Mouse (Mus musculus) midbrain, postnatal 0 days (tissue): ENCODE measurements at regions not wholly inside any gene's neighbourhood (a gene's known extent, or its start where the extent isn't known, plus 50 kb on each side); places are given as distances from the start of the nearest gene placed in this dataset.

Source experiments
- ATAC-seq: fragments of 200-750 bp; cut with Nextera tagmentation; 2 replicates; pipeline ENCODE4 v1.8.0; 2017; ENCODE audit warnings: moderate number of reproducible peaks, mild to moderate bottlenecking, moderate TSS enrichment, moderate library complexity; ENCODE audit not compliant: low FRiP score
- DNase-seq: peaks from one replicate; pipeline ENCODE4 v3.0.0-alpha.2; 2015; ENCODE audit warnings: low spot score
- H3K27ac ChIP-seq: fragments of 300-500 bp; sonication (generic); 2 replicates; pipeline ENCODE4 v1.5.1; 2014; ENCODE audit warnings: low read depth, mild to moderate bottlenecking, low read length, mixed read lengths
- H3K27me3 ChIP-seq: fragments of 300-500 bp; sonication (generic); 2 replicates; pipeline ENCODE4 v1.6.1; 2014; ENCODE audit warnings: low read length, control low read depth, mixed read lengths; ENCODE audit not compliant: insufficient read depth
- H3K36me3 ChIP-seq: fragments of 300-500 bp; sonication (generic); 2 replicates; pipeline ENCODE4 v1.6.1; 2014; ENCODE audit warnings: low read length, control low read depth, mixed read lengths; ENCODE audit not compliant: insufficient read depth
- H3K4me1 ChIP-seq: fragments of 300-500 bp; sonication (generic); 2 replicates; pipeline ENCODE4 v1.6.1; 2014; ENCODE audit warnings: mild to moderate bottlenecking, control low read depth, antibody characterized with exemption, low read length, mixed read lengths; ENCODE audit not compliant: insufficient read depth
- H3K4me2 ChIP-seq: fragments of 300-500 bp; sonication (generic); 2 replicates; pipeline ENCODE4 v1.6.1; 2014; ENCODE audit warnings: low read depth, mild to moderate bottlenecking, low read length, mixed read lengths; ENCODE audit not compliant: poor library complexity, severe bottlenecking
- H3K4me3 ChIP-seq: fragments of 300-500 bp; sonication (generic); 2 replicates; pipeline ENCODE4 v1.5.1; 2014; ENCODE audit warnings: low read depth, mild to moderate bottlenecking, low read length, moderate library complexity
- H3K9ac ChIP-seq: fragments of 300-500 bp; sonication (generic); replicated peaks from 2 replicates; pipeline ENCODE4 v1.6.1; 2014; ENCODE audit warnings: mild to moderate bottlenecking, low read length, moderate library complexity, mixed read lengths; ENCODE audit not compliant: poor library complexity, severe bottlenecking
- H3K9me3 ChIP-seq: fragments of 300-500 bp; sonication (generic); 2 replicates; pipeline ENCODE4 v1.6.1; 2016; ENCODE audit warnings: low read length, control low read depth
- CTCF ChIP-seq: IDR thresholded peaks from 2 replicates; pipeline ENCODE4 v1.5.1; 2016; ENCODE audit warnings: antibody characterized with exemption, mild to moderate bottlenecking
- WGBS: fragments of 180-500 bp; shearing (Covaris S2); extraction: QIAGEN DNeasy Blood & Tissue Kit; methylation state at CpG from one replicate; pipeline ENCODE4 v1.1.7; 2014; 5-methylcytosine and 5-hydroxymethylcytosine counted together

DNA sequence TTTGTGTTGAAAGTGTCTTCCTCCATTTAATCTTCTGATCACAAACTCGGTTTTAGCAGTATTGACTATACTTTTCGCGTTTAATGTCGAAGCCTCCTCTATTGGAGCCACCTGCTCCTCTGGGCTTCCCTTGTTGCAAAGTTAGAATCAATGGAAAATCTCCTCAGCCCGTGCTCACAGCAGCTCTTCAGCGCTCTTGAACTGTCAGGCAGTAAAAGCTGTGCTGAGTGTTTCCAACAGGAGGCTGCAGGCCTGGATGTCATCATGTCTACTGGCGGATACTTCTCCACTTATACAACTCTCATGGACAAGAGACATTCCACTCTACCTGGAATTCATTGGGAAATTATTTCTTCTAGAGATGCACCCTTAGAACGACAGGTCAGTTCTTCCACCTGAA is 380.4 kb upstream of the Crim1 start:
- H3K9ac ChIP-seq, result no peak overlapping the region
- no peaks in the 10 kb centered on the region for H3K4me1 ChIP-seq
- ATAC-seq (no peak), DNase-seq (no peak)
- no peaks in the 10 kb centered on the region for H3K27me3 ChIP-seq
- no peak overlapping the region for H3K4me2 ChIP-seq
- H3K36me3 ChIP-seq, result no peaks in the 10 kb centered on the region
- 66% methylated on average over 8 of the region's 8 CpGs for WGBS
- no peaks in the 10 kb centered on the region for H3K9me3 ChIP-seq
- H3K4me3 ChIP-seq, result no peak overlapping the region
- H3K27ac ChIP-seq, result no peak overlapping the region
- TF ChIP-seq CTCF, result no peak

GRCm38 (mm10) chr17:77843949-77844348 is 356.1 kb upstream of the Crim1 start:
- Histone ChIP-seq H3K36me3 (no peaks in the 10 kb centered on the region), H3K4me1 (no peaks in the 10 kb centered on the region), H3K27ac (no peak overlapping the region), H3K4me2 (no peak overlapping the region), H3K9ac (no peak overlapping the region), H3K4me3 (no peak overlapping the region), H3K27me3 (no peaks in the 10 kb centered on the region), H3K9me3 (no peaks in the 10 kb centered on the region)
- TF ChIP-seq CTCF, result no peak
- no peak for DNase-seq
- WGBS, result 71% methylated on average over 3 of the region's 3 CpGs
- ATAC-seq, result no peak

GRCm38 (mm10) chr17:77874497-77874896 is 325.6 kb upstream of the Crim1 start:
- Histone ChIP-seq H3K27ac (no peak overlapping the region), H3K4me2 (no peak overlapping the region), H3K27me3 (no peaks in the 10 kb centered on the region), H3K9ac (no peak overlapping the region), H3K4me3 (no peak overlapping the region), H3K4me1 (no peaks in the 10 kb centered on the region), H3K36me3 (no peaks in the 10 kb centered on the region), H3K9me3 (no peaks in the 10 kb centered on the region)
- no peak for TF ChIP-seq CTCF
- ATAC-seq, result no peak
- 88% methylated on average over 3 of the region's 3 CpGs for WGBS
- no peak for DNase-seq

DNA sequence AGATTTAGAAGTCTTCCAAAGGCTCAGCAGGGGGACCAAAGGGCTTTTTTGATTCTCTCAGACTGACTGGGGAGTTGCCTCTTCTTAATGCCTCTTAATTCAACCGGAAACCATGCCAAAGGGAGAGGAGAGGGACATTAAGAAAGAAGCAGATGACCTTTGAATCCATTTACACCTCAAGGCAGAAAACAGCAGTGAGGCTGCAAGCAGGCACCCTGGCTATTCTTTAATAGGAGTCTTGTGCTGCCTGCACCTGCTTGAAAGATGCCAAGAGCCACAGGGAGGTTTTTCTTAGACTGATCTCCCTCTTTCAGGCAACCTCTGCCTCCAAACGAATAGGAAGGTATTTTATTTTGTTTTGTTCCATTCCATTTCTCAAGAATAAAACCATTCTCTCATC is 323.0 kb upstream of the Crim1 start:
- Histone ChIP-seq H3K4me3 (no peak overlapping the region), H3K4me2 (no peak overlapping the region), H3K9me3 (no peaks in the 10 kb centered on the region), H3K36me3 (no peaks in the 10 kb centered on the region), H3K4me1 (no peaks in the 10 kb centered on the region), H3K9ac (no peak overlapping the region), H3K27me3 (no peaks in the 10 kb centered on the region), H3K27ac (no peak overlapping the region)
- no peak for ATAC-seq
- TF ChIP-seq CTCF, result no peak
- 11% methylated on average over 2 of the region's 2 CpGs for WGBS
- DNase-seq, result no peak

- no peak overlapping the region for H3K27ac ChIP-seq
- no peaks in the 10 kb centered on the region for H3K36me3 ChIP-seq
- TF ChIP-seq CTCF, result no peak
- H3K9me3 ChIP-seq, result no peaks in the 10 kb centered on the region
- H3K27me3 ChIP-seq, result no peaks in the 10 kb centered on the region
- DNase-seq (no peak), ATAC-seq (no peak)
- H3K4me1 ChIP-seq, result no peaks in the 10 kb centered on the region
- H3K4me3 ChIP-seq, result no peak overlapping the region
- WGBS, result 61% methylated on average over 2 of the region's 2 CpGs
- H3K9ac ChIP-seq, result no peak overlapping the region
- no peak overlapping the region for H3K4me2 ChIP-seq
Measured at GRCm38 (mm10) chr17:77885150-77885549, 314.9 kb upstream of the Crim1 start.

- Histone ChIP-seq H3K4me2 (no peak overlapping the region), H3K27ac (no peak overlapping the region), H3K27me3 (no peaks in the 10 kb centered on the region), H3K4me3 (no peak overlapping the region), H3K9me3 (no peaks in the 10 kb centered on the region), H3K9ac (no peak overlapping the region), H3K36me3 (no peaks in the 10 kb centered on the region), H3K4me1 (no peaks in the 10 kb centered on the region)
- ATAC-seq, result no peak
- no peak for TF ChIP-seq CTCF
- WGBS, result 69% methylated on average over 2 of the region's 2 CpGs
- peak; percentile 9 for DNase-seq
Measured at GRCm38 (mm10) chr17:77889147-77889546, 310.9 kb upstream of the Crim1 start.
